Mouse (Mus musculus): Measurements from ENCODE around the gene Trpt1. TPM values are rescaled to one million over a fixed set of nuclear protein-coding genes. Genes with fewer than 3 reads are reported as not detected.
A peak's percentile ranks its signal among the peaks of the same experiment; 100 is the strongest.

Gene Trpt1
- polyA plus RNA-seq, 1 experiment = 4.7 TPM

GRCm38 (mm10) chr19:6993011-6993770 is 2.7 kb upstream of the Trpt1 start:
- Histone ChIP-seq H3K27ac (ENCODE audit: insufficient read depth, low read length) (peak overlapping the region; percentile 26; the same call in 1 of the 2 replicates), H3K27me3 (ENCODE audit: control insufficient read depth, insufficient read depth, low read length) (no peaks in the 10 kb centered on the region), H3K36me3 (ENCODE audit: control insufficient read depth, insufficient read depth, low read length) (peaks cover 1% of the 10 kb centered on the region; the same call in 1 of the 2 replicates), H3K4me1 (ENCODE audit: control insufficient read depth, insufficient read depth, insufficient read length) (peaks cover 20% of the 10 kb centered on the region), H3K4me3 (ENCODE audit: extremely low read depth, insufficient read depth, insufficient read length) (peak overlapping the region; percentile 44)
- WGBS = 74% methylated on average over 14 of the region's 14 CpGs
- DNase-seq (ENCODE audit: low read depth in 1 of 2, low spot score in 2 of 2) = no peak
- TF ChIP-seq CTCF (IDR thresholded peaks at IDR 0.05; ENCODE audit: extremely low read depth, insufficient read depth, insufficient read length, insufficient replicate concordance) (no peak), POLR2A (IDR thresholded peaks at IDR 0.05; ENCODE audit: low read depth, low read length) (no peak)

- H3K27me3 ChIP-seq (ENCODE audit: control insufficient read depth, insufficient read depth, low read length) = no peaks in the 10 kb centered on the region
- H3K27ac ChIP-seq (ENCODE audit: insufficient read depth, low read length) = no peak overlapping the region
- no peak for DNase-seq (ENCODE audit: low read depth in 1 of 2, low spot score in 2 of 2)
- TF ChIP-seq CTCF (IDR thresholded peaks at IDR 0.05; ENCODE audit: extremely low read depth, insufficient read depth, insufficient read length, insufficient replicate concordance) (no peak), POLR2A (IDR thresholded peaks at IDR 0.05; ENCODE audit: low read depth, low read length) (no peak)
- no peak overlapping the region for H3K4me3 ChIP-seq (ENCODE audit: extremely low read depth, insufficient read depth, insufficient read length)
- H3K36me3 ChIP-seq (ENCODE audit: control insufficient read depth, insufficient read depth, low read length) = peaks cover 5% of the 10 kb centered on the region
- 90% methylated on average over 8 of the region's 8 CpGs for WGBS
- peaks cover 20% of the 10 kb centered on the region for H3K4me1 ChIP-seq (ENCODE audit: control insufficient read depth, insufficient read depth, insufficient read length)
These were observed 1.9 kb upstream of the Trpt1 start for GRCm38 (mm10) chr19:6994002-6994401.

GRCm38 (mm10) chr19:6994489-6994888 is 1.4 kb upstream of the Trpt1 start:
- Histone ChIP-seq H3K27me3 (ENCODE audit: control insufficient read depth, insufficient read depth, low read length) (no peaks in the 10 kb centered on the region), H3K4me1 (ENCODE audit: control insufficient read depth, insufficient read depth, insufficient read length) (peaks cover 20% of the 10 kb centered on the region), H3K4me3 (ENCODE audit: extremely low read depth, insufficient read depth, insufficient read length) (no peak overlapping the region), H3K27ac (ENCODE audit: insufficient read depth, low read length) (no peak overlapping the region), H3K36me3 (ENCODE audit: control insufficient read depth, insufficient read depth, low read length) (peaks cover 10% of the 10 kb centered on the region)
- TF ChIP-seq CTCF (IDR thresholded peaks at IDR 0.05; ENCODE audit: extremely low read depth, insufficient read depth, insufficient read length, insufficient replicate concordance) (no peak), POLR2A (IDR thresholded peaks at IDR 0.05; ENCODE audit: low read depth, low read length) (no peak)
- WGBS = 92% methylated on average over 8 of the region's 8 CpGs
- DNase-seq (ENCODE audit: low read depth in 1 of 2, low spot score in 2 of 2) = no peak

- DNase-seq (ENCODE audit: low read depth in 1 of 2, low spot score in 2 of 2) = no peak
- no peak overlapping the region; the same call in 1 of the 2 replicates for H3K27ac ChIP-seq (ENCODE audit: insufficient read depth, low read length)
- no peaks in the 10 kb centered on the region for H3K27me3 ChIP-seq (ENCODE audit: control insufficient read depth, insufficient read depth, low read length)
- H3K36me3 ChIP-seq (ENCODE audit: control insufficient read depth, insufficient read depth, low read length) = peaks cover 18% of the 10 kb centered on the region
- H3K4me1 ChIP-seq (ENCODE audit: control insufficient read depth, insufficient read depth, insufficient read length) = peaks cover 20% of the 10 kb centered on the region
- peak overlapping the region; percentile 62 for H3K4me3 ChIP-seq (ENCODE audit: extremely low read depth, insufficient read depth, insufficient read length)
- whole genome bisulfite sequencing = 55% methylated on average over 20 of the region's 21 CpGs
- no peak for TF ChIP-seq CTCF (IDR thresholded peaks at IDR 0.05; ENCODE audit: extremely low read depth, insufficient read depth, insufficient read length, insufficient replicate concordance)
- no peak for TF ChIP-seq POLR2A (IDR thresholded peaks at IDR 0.05; ENCODE audit: low read depth, low read length)
These were observed 508 bp upstream of the Trpt1 start for GRCm38 (mm10) chr19:6995255-6995991.

GRCm38 (mm10) chr19:6997721-6998290 is 1.9 kb downstream of the Trpt1 start:
- no peak overlapping the region for H3K4me3 ChIP-seq (ENCODE audit: extremely low read depth, insufficient read depth, insufficient read length)
- H3K27ac ChIP-seq (ENCODE audit: insufficient read depth, low read length) = no peak overlapping the region
- no peak for TF ChIP-seq CTCF (IDR thresholded peaks at IDR 0.05; ENCODE audit: extremely low read depth, insufficient read depth, insufficient read length, insufficient replicate concordance)
- no peak for TF ChIP-seq POLR2A (IDR thresholded peaks at IDR 0.05; ENCODE audit: low read depth, low read length)
- DNase-seq (ENCODE audit: low read depth in 1 of 2, low spot score in 2 of 2) = no peak
- peaks cover 20% of the 10 kb centered on the region for H3K4me1 ChIP-seq (ENCODE audit: control insufficient read depth, insufficient read depth, insufficient read length)
- WGBS = 74% methylated on average over 9 of the region's 9 CpGs
- peaks cover 35% of the 10 kb centered on the region for H3K36me3 ChIP-seq (ENCODE audit: control insufficient read depth, insufficient read depth, low read length)
- H3K27me3 ChIP-seq (ENCODE audit: control insufficient read depth, insufficient read depth, low read length) = no peaks in the 10 kb centered on the region

GRCm38 (mm10) chr19:6999360-7000063 is 3.6 kb downstream of the Trpt1 start:
- H3K27me3 ChIP-seq (ENCODE audit: control insufficient read depth, insufficient read depth, low read length) = no peaks in the 10 kb centered on the region
- H3K36me3 ChIP-seq (ENCODE audit: control insufficient read depth, insufficient read depth, low read length) = peaks cover 46% of the 10 kb centered on the region
- no peak overlapping the region for H3K4me3 ChIP-seq (ENCODE audit: extremely low read depth, insufficient read depth, insufficient read length)
- TF ChIP-seq POLR2A (IDR thresholded peaks at IDR 0.05; ENCODE audit: low read depth, low read length) (no peak), CTCF (IDR thresholded peaks at IDR 0.05; ENCODE audit: extremely low read depth, insufficient read depth, insufficient read length, insufficient replicate concordance) (no peak)
- 93% methylated on average over 19 of the region's 19 CpGs for WGBS
- no peak for DNase-seq (ENCODE audit: low read depth in 1 of 2, low spot score in 2 of 2)
- H3K27ac ChIP-seq (ENCODE audit: insufficient read depth, low read length) = no peak overlapping the region
- H3K4me1 ChIP-seq (ENCODE audit: control insufficient read depth, insufficient read depth, insufficient read length) = peaks cover 15% of the 10 kb centered on the region

All from spleen, adult 2 months (tissue).